Comparison of ENCODE assay signal across 9 mouse cellular contexts in the genomic region with DNA sequence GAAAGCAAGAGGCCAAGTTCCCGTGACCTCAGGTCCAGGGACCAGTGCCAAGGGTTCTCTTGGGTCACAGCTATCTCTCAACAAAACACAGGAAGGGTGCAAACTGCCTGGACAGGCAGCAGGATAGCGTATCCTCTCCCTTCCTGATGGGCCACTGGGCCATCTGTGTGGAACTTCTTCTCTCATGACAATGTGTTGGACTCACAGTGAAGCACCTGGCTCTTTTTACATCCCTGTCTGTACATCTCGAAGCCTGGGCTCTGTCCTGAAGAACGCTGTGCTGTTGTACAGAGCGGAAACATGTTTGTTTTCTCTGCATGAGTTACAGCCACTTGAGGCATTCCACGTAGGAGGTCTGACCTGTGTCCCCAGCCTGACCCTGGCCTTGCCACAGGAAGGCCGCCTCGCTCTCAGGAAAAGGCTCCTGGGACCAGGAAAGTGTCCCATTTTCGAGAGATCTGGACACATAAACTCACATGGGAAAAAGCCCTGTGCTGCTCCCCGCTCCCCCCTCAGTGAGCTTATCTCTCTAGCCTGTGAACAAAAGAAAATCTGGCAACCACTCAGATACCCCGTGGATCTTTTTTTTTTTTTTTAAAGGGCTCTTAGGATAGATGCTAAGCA. TPM values are rescaled to one million over a fixed set of nuclear protein-coding genes. Genes with fewer than 3 reads are reported as not detected.
A peak's percentile ranks its signal among the peaks of the same experiment; 100 is the strongest.
DNase-seq lines count a peak whose midpoint lies in the region; ATAC-seq lines count a peak whose summit lies in the region.
"Had no signal": no experiment of that assay in that cellular context is flagged by ENCODE, and none has a peak within 500 bp of the region (broad histone marks: within the 10 kb centered on the region; RNA-seq: fewer than 3 reads in every experiment).

No protein-coding gene starts in this region.

- peak; percentile 46 for DNase-seq in testis, postnatal 10 days (ENCODE audit: low spot score)
- no peak for DNase-seq in testis, postnatal 14 days (ENCODE audit: low spot score)
- peak; percentile 83 to 89 for DNase-seq in kidney, postnatal 25 days
- no peak for DNase-seq in frontal cortex, postnatal 14 days (ENCODE audit: low spot score in 2 of 2)
- DNase-seq in frontal cortex, adult 2 months (ENCODE audit: extremely low spot score in 1 of 2, low spot score in 1 of 2), result no peak
- no peak for DNase-seq in urinary bladder, postnatal 14 days (ENCODE audit: low spot score)
- no peak for DNase-seq in right cerebral cortex, postnatal 25 days

- H3K9me3 ChIP-seq in heart, embryonic 14.5 days (ENCODE audit: control insufficient read depth, low read length), result no peaks in the 10 kb centered on the region
- H3K9me3 ChIP-seq: embryonic facial prominence, embryonic 13.5 days had no signal

- H3K27ac ChIP-seq in heart, embryonic 14.5 days (replicated peaks in 1 of 2; ENCODE audit: control insufficient read depth in 1 of 2, insufficient read depth in 1 of 2, low read depth in 2 of 2, low read length in 2 of 2), result peak overlapping the region; percentile 68 to 70
- H3K27ac ChIP-seq: embryonic facial prominence, embryonic 13.5 days had no signal

- H3K9ac ChIP-seq in heart, embryonic 14.5 days (ENCODE audit: low read length), result peak overlapping the region; percentile 36; the same call in 1 of the 2 replicates
- H3K9ac ChIP-seq: embryonic facial prominence, embryonic 13.5 days had no signal

- H3K36me3 ChIP-seq in heart, embryonic 14.5 days (ENCODE audit: control insufficient read depth, insufficient read depth, low read length), result no peaks in the 10 kb centered on the region
- H3K36me3 ChIP-seq: embryonic facial prominence, embryonic 13.5 days had no signal

- ATAC-seq in heart, embryonic 14.5 days (ENCODE audit: insufficient number of reproducible peaks, insufficient read depth, low FRiP score, low read depth), result peak; percentile 52; the same call in 1 of the 2 replicates

- peak overlapping the region; percentile 21; the same call in 1 of the 2 replicates for H3K4me2 ChIP-seq in heart, embryonic 14.5 days (ENCODE audit: low read length)
- H3K4me2 ChIP-seq: embryonic facial prominence, embryonic 13.5 days had no signal

- WGBS in heart, embryonic 14.5 days, result 21% methylated on average over 11 of the region's 11 CpGs

- no peaks in the 10 kb centered on the region for H3K27me3 ChIP-seq in heart, embryonic 14.5 days (ENCODE audit: control insufficient read depth, insufficient read depth, low read length)
- H3K27me3 ChIP-seq: embryonic facial prominence, embryonic 13.5 days had no signal

- no peak overlapping the region for H3K4me3 ChIP-seq in heart, embryonic 14.5 days (ENCODE audit: control insufficient read depth in 1 of 2, insufficient read depth in 1 of 2, low read depth in 1 of 2, low read length in 2 of 2)
- H3K4me3 ChIP-seq: embryonic facial prominence, embryonic 13.5 days had no signal

- peaks cover 17 to 32% of the 10 kb centered on the region in 2 experiments for H3K4me1 ChIP-seq in heart, embryonic 14.5 days (ENCODE audit: control insufficient read depth in 2 of 2, insufficient read depth in 2 of 2, low read length in 2 of 2)

RNA-seq across cellular contexts. Expression of gene Nxn, which starts 18.9 kb away (rescaled TPM):
- 23.7 and 26.8 TPM in 2 replicates for polyA plus RNA-seq in heart, embryonic 14.5 days (2014; fragmentation: Nextera tagmentation; extraction: Ambion mirVana)
- 9.2 and 9.8 TPM in 2 replicates for polyA plus RNA-seq in frontal cortex, adult 2 months (2012; rRNA removed)

RNA-seq across cellular contexts. Expression of gene Timm22, which starts 26.7 kb away (rescaled TPM):
- polyA plus RNA-seq in heart, embryonic 14.5 days (2014; fragmentation: Nextera tagmentation; extraction: Ambion mirVana), result 93.4 and 96.2 TPM in 2 replicates
- polyA plus RNA-seq in frontal cortex, adult 2 months (2012; rRNA removed), result 20.9 and 31.4 TPM in 2 replicates

Comparison
In these comparisons a context has a peak if more than half of its experiments do, and no peak if none do; other contexts are left out.
1. DNase-seq: peak in testis, postnatal 10 days (single experiment) and kidney, postnatal 25 days (2 of 2); none in testis, postnatal 14 days (single experiment), frontal cortex, postnatal 14 days (0 of 2), frontal cortex, adult 2 months (0 of 2), urinary bladder, postnatal 14 days (single experiment) and right cerebral cortex, postnatal 25 days (single experiment).